Mouse (Mus musculus): ENCODE data around the gene Otx2. TPM values are rescaled to one million over a fixed set of nuclear protein-coding genes. Genes with fewer than 3 reads are reported as not detected.

Otx2 gene
- polyA plus RNA-seq, 1 experiment from 2014 or later = not detected

DNA sequence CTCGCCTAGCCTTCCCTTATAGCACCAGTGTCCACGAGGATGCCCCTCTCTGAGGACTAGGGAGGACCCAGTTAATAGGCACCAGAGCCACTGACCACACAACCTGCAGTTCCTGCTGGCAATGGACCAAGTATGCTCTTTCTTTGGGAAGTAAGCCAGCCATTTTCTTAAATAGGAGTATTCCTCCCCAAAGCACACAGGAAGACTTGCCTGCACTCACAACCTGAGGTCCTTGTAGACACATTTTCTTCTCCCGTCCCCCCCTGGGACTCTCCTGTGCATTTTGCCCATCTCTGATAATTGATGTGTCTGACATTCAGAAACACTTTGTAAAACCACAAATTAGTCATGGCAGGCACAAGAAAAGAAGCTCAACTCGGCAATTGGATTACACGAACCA is 57.3 kb downstream of the Otx2 start:
- Histone ChIP-seq H3K27me3 (ENCODE audit: control insufficient read depth, insufficient read depth, low read length) (no peaks in the 10 kb centered on the region), H3K4me2 (replicated peaks; ENCODE audit: low read depth) (no peak overlapping the region), H3K9me3 (ENCODE audit: control insufficient read depth, low read length) (no peaks in the 10 kb centered on the region), H3K4me1 (replicated peaks; ENCODE audit: control insufficient read depth, insufficient read depth) (no peaks in the 10 kb centered on the region), H3K4me3 (ENCODE audit: low read depth, low read length) (no peak overlapping the region), H3K27ac (replicated peaks) (no peak overlapping the region), H3K9ac (ENCODE audit: low read length) (no peak overlapping the region), H3K36me3 (ENCODE audit: control insufficient read depth, insufficient read depth, low read length) (no peaks in the 10 kb centered on the region)
- TF ChIP-seq CTCF (IDR thresholded peaks at IDR 0.05; ENCODE audit: low read depth) = no peak
- TF ChIP-seq EP300 (optimal IDR thresholded peaks at IDR 0.05) = no peak
- ATAC-seq (ENCODE audit: low FRiP score, low TSS enrichment) (no peak), DNase-seq (ENCODE audit: low spot score) (no peak)
- WGBS = 52% methylated on average over 5 of the region's 5 CpGs

DNA sequence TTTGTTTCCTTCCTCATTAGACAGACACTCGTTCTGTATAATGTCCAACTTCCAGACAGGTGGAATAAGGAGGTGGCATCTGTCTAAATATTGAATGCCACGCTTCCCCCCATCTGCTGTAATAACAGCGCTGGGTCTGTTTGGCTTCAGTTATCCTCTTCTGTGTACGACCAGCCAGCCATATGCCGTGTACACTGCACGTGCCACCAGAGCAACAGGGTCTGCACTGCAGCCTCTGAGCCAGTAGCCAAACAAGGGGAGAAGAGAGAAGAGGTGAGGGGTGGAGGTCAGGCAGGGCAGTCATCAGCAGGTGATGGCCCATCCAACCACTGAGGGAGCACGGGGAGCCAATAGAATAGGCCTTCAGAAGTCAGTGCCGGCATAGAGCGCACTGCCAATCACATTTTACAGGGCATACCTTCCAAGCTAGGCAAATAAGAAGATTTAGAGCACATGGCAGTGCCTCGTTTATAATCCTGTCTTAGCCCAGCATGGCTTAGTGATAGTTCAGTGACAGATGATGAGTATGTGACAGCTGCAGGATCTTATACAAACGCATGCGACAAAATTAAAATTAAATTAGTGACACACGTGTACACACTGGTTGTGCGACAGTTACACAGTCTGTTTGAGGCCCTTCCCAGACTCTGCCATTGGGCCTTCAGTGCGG is 64.8 kb downstream of the Otx2 start:
- H3K27ac ChIP-seq (replicated peaks) = no peak overlapping the region
- H3K36me3 ChIP-seq (ENCODE audit: control insufficient read depth, insufficient read depth, low read length) = no peaks in the 10 kb centered on the region
- DNase-seq (ENCODE audit: low spot score) (no peak), ATAC-seq (ENCODE audit: low FRiP score, low TSS enrichment) (no peak)
- no peak overlapping the region for H3K9ac ChIP-seq (ENCODE audit: low read length)
- H3K4me2 ChIP-seq (replicated peaks; ENCODE audit: low read depth) = no peak overlapping the region
- no peaks in the 10 kb centered on the region for H3K4me1 ChIP-seq (replicated peaks; ENCODE audit: control insufficient read depth, insufficient read depth)
- H3K9me3 ChIP-seq (ENCODE audit: control insufficient read depth, low read length) = no peaks in the 10 kb centered on the region
- H3K27me3 ChIP-seq (ENCODE audit: control insufficient read depth, insufficient read depth, low read length) = no peaks in the 10 kb centered on the region
- 78% methylated on average over 15 of the region's 15 CpGs for WGBS
- H3K4me3 ChIP-seq (ENCODE audit: low read depth, low read length) = no peak overlapping the region
- TF ChIP-seq CTCF (IDR thresholded peaks at IDR 0.05; ENCODE audit: low read depth) (no peak), EP300 (optimal IDR thresholded peaks at IDR 0.05) (no peak)

Other genes with a start within 250 kb of the Otx2 start
- 6.8 and 7.8 TPM in 2 replicates for gene Tmem260, start 227.7 kb downstream of the Otx2 start, polyA plus RNA-seq (2015; fragmentation: Nextera tagmentation; extraction: Ambion mirVana)